Mouse (Mus musculus) heart, postnatal 0 days (tissue): ENCODE measurements around the gene Csf2ra.
"Not testable (repeated sequence)": the region's sequence is repeated elsewhere in the genome, so short reads cannot be mapped to it uniquely, and the experiment has no call there.

Experiments
- CTCF ChIP-seq: IDR thresholded peaks from 2 replicates; pipeline ENCODE4 v1.5.1; 2016; ENCODE audit warnings: antibody characterized with exemption, control low read depth, low read depth
- EP300 ChIP-seq: IDR thresholded peaks from 2 replicates; pipeline ENCODE4 v1.6.1; 2016; ENCODE audit warnings: antibody characterized with exemption, low read depth

GRCm38 (mm10) chr19:61207506-61207905 lies 20.7 kb downstream of the Csf2ra start:
- not testable (repeated sequence) for TF ChIP-seq CTCF, EP300
